9 mouse cellular contexts compared by ENCODE assay signal in genomic region chr3:40120298-40120875, GRCm38 (mm10).
A peak's percentile ranks its signal among the peaks of the same experiment; 100 is the strongest.
DNase-seq lines count a peak whose midpoint lies in the region; TF ChIP-seq lines count a peak whose summit lies in the region.
"Had no signal": no experiment of that assay in that cellular context is flagged by ENCODE, and none has a peak within 500 bp of the region (broad histone marks: within the 10 kb centered on the region; RNA-seq: fewer than 3 reads in every experiment).

No protein-coding gene starts in this region.

- TF ChIP-seq POLR2A in testis, adult 2 months (IDR thresholded peaks at IDR 0.05; ENCODE audit: control insufficient read depth, low read depth, low read length) = no peak

- intact Hi-C loops in heart, postnatal 14 days (cut with DNase I) = no loop called here

- no peak overlapping the region for H3K4me3 ChIP-seq in testis, adult 2 months (ENCODE audit: control insufficient read depth, low read depth, low read length)
- H3K4me3 ChIP-seq: embryonic facial prominence, embryonic 15.5 days had no signal

- no peaks in the 10 kb centered on the region for H3K36me3 ChIP-seq in testis, adult 2 months (ENCODE audit: control insufficient read depth, insufficient read depth, low read length)
- H3K36me3 ChIP-seq: embryonic facial prominence, embryonic 15.5 days had no signal

- no peak for DNase-seq in testis, postnatal 14 days (ENCODE audit: low spot score)
- peak; percentile 45 for DNase-seq in embryo, embryonic 11.5 days (ENCODE audit: low read depth, low spot score)
- DNase-seq in heart, postnatal 14 days = peak; percentile 33 to 45
- peak; percentile 73 to 88 for DNase-seq in layer of hippocampus, postnatal 10 days (ENCODE audit: low spot score in 2 of 2)
- peak; percentile 75 for DNase-seq in mesoderm, embryonic 11.5 days (ENCODE audit: low read depth, low spot score)
- DNase-seq in yolk sac, embryonic 10.5 days (ENCODE audit: low spot score) = peak; percentile 19
- no peak for DNase-seq in thymus, postnatal 25 days

- no peak overlapping the region for H3K27ac ChIP-seq in testis, adult 2 months (ENCODE audit: control insufficient read depth, insufficient read depth, low read depth, low read length)
- H3K27ac ChIP-seq: embryonic facial prominence, embryonic 15.5 days had no signal

- no peaks in the 10 kb centered on the region for H3K27me3 ChIP-seq in testis, adult 2 months (ENCODE audit: control insufficient read depth, insufficient read depth, low read length)
- H3K27me3 ChIP-seq: embryonic facial prominence, embryonic 15.5 days had no signal

- no peaks in the 10 kb centered on the region for H3K4me1 ChIP-seq in testis, adult 2 months (ENCODE audit: control insufficient read depth, insufficient read depth, low read length)

- TF ChIP-seq CTCF in testis, adult 2 months (IDR thresholded peaks at IDR 0.05; ENCODE audit: control insufficient read depth, insufficient read depth, insufficient replicate concordance, low read depth, low read length) = peak; percentile 17; the same call in 1 of the 2 replicates

Comparison
In these comparisons a context has a peak if more than half of its experiments do, and no peak if none do; other contexts are left out.
1. DNase-seq: peak in embryo, embryonic 11.5 days (single experiment), heart, postnatal 14 days (2 of 2), layer of hippocampus, postnatal 10 days (2 of 2), mesoderm, embryonic 11.5 days (single experiment) and yolk sac, embryonic 10.5 days (single experiment); none in testis, postnatal 14 days (single experiment) and thymus, postnatal 25 days (single experiment).